Mouse (Mus musculus): ENCODE measurements around the gene C3.

Gene C3

DNA sequence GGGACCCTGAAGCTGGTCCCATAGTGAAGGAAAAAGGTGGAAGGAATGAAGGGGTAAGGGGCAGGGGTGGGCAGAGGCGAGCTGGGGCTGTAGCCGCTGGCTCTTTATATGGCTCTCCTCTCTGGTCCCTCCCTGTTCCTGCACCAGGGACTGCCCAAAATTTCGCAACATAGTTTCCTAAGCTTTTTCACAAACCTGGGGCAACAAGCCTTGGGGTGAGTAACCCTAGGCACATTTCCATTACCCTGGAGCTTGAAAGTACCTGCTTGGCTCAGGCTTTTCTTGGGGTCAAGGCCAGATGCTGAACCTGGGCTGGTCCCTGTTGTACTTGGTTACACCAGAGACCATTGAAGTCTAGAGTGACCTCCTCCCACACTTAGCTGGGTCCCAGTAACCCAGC lies at the start of gene C3:
Gene C3, minus strand, starts transcription at position 123 of the 400 bp plus-strand sequence.
- no peak for DNase-seq (ENCODE audit: low read depth, low spot score)

- DNase-seq (ENCODE audit: low read depth, low spot score): peak; percentile 82
These were observed 48.7 kb upstream of the C3 start for GRCm38 (mm10) chr17:57276634-57277121.

DNA sequence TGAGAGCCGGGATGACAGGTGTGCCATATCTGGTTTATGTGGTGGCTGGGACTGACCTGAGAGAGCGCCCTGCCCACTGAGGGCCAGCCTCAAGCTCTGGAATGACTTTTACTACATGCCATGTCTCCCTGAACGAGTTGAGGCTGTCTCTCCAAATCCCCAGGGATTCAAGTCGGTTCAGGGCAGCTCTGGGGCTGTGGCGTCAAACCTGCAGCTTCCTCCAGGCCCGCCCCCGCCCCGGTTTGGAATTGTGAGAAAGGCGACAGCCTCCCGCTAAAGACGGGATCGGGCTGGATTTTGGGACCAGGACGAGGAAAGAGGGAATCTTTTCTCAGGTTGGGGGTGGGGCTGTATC lies 48.0 kb upstream of the C3 start:
- DNase-seq (ENCODE audit: low read depth, low spot score): no peak

GRCm38 (mm10) chr17:57275111-57275996 lies 47.4 kb upstream of the C3 start:
- no peak for DNase-seq (ENCODE audit: low read depth, low spot score)

DNA sequence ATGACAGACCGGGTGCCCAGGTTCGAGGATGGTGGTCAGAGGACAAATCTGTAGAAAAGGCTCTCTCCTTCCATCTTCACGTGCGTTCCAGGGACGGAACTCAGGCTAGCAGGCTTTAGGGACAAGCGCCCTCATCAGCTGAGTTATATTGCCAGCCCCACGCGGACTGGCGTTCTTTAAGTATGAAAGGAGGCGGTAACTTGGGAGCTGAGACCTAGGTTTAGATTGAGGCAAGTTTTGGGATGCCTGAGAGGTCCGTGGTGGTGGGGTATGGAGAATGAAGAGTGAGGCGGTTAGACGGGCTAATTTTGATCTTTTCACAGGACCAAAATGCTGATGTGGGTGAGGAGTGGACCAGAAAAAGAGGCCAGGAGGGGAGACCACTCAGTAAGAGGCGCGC lies 46.8 kb upstream of the C3 start:
- DNase-seq (ENCODE audit: low read depth, low spot score): no peak

GRCm38 (mm10) chr17:57273846-57274245 lies 45.9 kb upstream of the C3 start:
- DNase-seq (ENCODE audit: low read depth, low spot score): no peak

- no peak for DNase-seq (ENCODE audit: low read depth, low spot score)
These were observed 43.4 kb upstream of the C3 start for GRCm38 (mm10) chr17:57271301-57271700.

- DNase-seq (ENCODE audit: low read depth, low spot score): no peak
These were observed 39.7 kb upstream of the C3 start for GRCm38 (mm10) chr17:57267556-57268126.

- DNase-seq (ENCODE audit: low read depth, low spot score): no peak
These were observed 37.3 kb upstream of the C3 start for GRCm38 (mm10) chr17:57264972-57265945.

DNA sequence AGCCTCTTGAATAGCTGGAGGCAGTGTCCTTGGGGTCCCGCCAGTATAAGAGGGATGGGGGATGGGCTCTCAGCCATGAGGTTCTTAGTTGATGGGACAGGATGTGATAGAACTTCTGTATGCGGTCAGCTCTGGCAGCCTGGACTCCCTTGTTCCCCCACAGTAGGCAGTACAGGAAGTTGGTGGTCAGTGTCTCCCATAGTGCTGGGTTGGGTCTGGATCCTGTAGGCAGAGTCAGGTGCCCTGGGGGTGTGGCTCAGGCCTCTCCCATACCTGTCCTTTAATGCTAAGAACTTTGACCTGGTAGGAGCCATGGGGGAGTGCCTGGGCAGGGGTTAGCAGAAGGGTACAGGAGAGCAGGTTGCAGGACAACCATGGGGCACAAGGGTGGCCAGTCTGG lies 36.2 kb upstream of the C3 start:
- no peak for DNase-seq (ENCODE audit: low read depth, low spot score)

- DNase-seq (ENCODE audit: low read depth, low spot score): no peak
These were observed 35.1 kb upstream of the C3 start for GRCm38 (mm10) chr17:57262901-57263550.

GRCm38 (mm10) chr17:57261796-57262195 lies 33.9 kb upstream of the C3 start:
- no peak for DNase-seq (ENCODE audit: low read depth, low spot score)

GRCm38 (mm10) chr17:57261286-57261685 lies 33.4 kb upstream of the C3 start:
- DNase-seq (ENCODE audit: low read depth, low spot score): no peak

DNA sequence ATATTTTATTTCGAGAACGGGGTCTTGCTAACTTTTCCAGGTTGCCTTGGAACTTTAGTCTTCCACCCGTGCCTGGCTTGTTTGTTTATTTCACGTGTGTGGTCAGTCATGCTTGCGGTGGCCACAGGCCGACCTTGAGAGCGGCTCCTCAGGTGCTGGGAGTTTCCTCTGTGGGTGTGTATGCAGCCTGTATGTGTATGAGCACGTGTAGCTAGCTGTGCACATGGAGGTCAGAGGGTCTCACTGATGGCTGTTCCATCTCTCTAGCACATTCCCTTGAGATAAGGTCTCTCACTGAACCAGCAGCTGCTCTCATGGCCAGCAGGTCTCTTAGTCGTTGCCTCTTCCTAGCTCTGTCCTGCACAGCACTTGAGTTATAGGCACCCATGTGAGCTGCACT lies 32.4 kb upstream of the C3 start:
- DNase-seq (ENCODE audit: low read depth, low spot score): no peak

DNA sequence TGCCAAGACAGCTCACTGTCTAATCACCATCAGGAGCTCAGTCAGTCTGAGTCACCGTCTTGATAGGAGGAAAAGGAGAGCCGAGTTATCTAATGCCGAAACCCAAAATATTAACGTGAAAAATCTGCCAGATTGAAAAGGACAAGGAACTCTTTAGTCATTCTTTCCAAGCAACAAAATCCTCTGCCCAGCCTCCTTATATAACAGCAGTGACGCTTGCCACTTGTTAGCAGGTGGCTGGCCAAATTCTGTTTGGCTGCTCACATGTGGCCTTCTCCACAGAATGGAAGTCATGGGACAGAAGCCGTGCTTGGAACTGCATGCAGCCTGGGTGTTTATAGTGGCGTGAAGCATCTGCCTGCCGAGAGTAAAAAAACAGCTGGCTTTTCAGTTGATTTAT lies 31.8 kb upstream of the C3 start:
- DNase-seq (ENCODE audit: low read depth, low spot score): no peak

DNA sequence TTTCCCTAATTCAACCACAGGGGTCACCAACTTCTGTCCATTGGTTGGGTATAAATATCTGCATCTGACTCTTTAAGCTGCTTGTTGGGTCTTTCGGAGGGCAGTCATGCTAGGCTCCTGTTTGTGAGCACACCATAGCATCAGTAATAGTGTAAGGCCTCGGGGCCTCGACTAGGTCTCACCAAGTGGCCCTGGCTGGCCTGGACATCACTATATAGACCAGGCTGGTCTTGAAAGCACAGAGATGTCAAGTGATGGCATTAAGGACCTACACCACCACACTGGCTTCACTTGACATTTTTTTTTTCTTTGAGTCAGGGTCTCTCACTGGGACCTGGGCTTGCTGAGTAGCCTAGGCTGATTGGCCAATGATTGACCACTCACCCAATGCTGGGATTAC lies 30.3 kb upstream of the C3 start:
- DNase-seq (ENCODE audit: low read depth, low spot score): no peak

DNA sequence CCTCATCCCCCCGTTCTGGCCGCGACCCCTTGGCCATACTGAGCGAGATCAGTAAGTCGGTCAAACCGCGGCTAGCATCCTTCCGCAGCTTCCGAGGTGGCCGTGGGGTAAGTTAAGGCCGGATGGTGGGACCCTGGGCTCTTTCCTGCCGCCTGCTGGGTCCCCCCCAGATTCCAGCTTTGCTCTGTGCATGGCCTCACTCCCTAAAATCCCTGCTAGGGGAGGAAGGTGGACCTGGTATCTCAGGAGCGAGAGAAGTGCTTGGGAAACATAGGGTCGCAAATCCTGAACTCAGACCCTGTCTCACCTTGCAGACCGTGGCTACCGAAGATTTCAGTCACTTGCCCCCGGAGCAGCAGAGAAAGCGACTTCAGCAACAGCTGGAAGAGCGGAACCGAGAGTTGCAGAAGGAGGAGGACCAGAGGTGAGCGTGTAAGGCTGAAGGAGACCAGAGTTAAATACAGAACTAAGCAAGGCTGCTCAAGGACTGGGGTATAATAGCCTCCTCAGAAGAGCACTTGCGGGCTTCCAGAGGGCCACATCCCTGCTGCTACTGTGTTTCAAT lies 29.1 kb upstream of the C3 start:
- DNase-seq (ENCODE audit: low read depth, low spot score): no peak

DNA sequence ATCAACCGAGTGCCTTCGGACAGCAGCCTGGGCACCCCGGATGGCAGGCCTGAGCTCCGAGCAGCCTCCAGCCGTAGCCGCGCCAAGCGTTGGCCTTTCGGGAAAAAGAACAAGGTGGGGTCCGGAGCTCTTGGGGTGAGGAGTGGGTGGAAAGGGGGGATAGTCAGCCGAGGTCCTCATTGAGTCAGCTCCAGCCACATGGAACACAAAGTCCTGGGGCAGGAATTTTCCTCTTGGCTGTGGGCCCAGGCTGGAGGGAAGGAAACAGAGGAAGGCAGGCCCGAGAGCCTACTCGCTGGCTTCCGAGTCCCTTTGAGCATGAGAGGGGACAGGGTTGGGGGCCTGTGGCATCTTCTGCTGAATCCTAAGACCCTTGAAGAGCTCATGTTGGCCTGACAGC lies 27.4 kb upstream of the C3 start:
- no peak for DNase-seq (ENCODE audit: low read depth, low spot score)

GRCm38 (mm10) chr17:57253306-57253705 lies 25.4 kb upstream of the C3 start:
- no peak for DNase-seq (ENCODE audit: low read depth, low spot score)

GRCm38 (mm10) chr17:57251431-57251830 lies 23.5 kb upstream of the C3 start:
- no peak for DNase-seq (ENCODE audit: low read depth, low spot score)

DNA sequence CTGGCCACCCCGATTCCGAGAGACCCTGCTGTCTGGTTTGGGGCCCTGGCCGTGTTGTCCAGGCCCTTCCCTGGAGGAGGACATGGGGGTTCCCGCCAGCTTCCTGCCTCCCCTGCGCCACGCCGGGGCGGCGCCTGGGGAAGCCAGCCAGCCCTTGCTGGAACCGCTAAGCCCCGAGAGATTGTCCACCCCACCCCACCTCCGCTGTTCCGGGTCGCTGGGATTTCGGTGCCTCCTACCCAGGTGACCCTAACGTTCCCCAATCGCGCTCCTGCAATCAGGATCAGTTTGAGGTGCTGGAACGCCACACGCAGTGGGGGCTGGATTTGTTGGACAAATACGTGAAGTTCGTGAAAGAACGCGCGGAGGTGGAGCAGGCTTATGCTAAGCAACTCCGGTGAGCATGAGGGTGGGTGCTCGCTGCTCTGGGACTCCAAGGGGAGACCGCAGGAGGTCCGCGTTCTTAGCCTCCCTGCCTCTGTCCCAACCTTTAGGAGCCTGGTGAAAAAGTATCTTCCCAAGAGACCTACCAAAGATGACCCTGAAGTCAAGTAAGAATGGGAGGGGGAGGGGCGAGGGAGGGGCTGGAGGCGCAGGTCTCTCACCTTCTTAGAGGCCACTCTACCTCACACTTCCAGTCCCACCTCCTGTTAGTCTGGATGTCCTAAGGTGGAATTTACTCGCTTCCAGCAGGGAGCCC lies 22.7 kb upstream of the C3 start:
- DNase-seq (ENCODE audit: low read depth, low spot score): peak; percentile 43
